Comparison of ENCODE assay signal across 8 mouse cellular contexts in the genomic region with DNA sequence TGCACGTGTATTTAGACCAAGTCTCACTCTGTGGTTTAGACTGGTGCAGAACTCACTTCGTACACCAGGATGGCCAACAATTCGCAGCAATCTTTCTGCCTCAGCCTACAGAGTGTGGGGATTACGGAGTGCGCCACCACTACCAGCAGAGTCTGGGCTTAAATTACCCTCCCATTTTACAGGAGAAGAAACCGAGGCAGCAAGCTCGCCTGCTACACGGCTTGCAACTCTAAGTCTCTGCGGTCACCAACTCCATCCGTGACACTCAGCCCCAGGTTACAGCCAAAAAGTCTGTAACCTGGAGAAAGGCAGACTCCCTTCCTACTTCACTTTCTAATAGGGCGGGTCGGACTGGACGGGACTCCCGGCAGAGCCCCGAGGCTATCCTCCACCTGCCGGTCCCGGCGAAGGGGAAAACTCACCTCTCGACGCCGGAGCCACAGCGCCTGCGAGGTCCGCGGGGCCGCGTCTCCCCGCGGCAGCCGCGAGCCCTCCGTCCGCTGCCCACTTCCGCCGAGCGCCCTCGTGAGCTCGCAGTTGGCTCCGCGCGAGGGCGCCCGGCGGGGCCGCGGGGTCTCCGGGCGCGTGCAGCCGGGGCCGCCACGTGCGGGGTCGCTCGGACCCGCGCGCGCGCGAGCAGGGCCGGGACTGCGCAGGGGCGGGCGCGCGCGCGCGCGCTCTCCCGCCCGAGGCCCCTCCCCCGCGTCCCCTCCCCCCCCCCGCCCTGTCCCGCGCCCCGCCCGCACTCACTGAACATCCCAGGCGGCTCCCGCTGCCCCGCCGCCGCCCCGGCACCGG. TPM values are rescaled to one million over a fixed set of nuclear protein-coding genes. Genes with fewer than 3 reads are reported as not detected.
A peak's percentile ranks its signal among the peaks of the same experiment; 100 is the strongest.
DNase-seq lines count a peak whose midpoint lies in the region; ATAC-seq lines count a peak whose summit lies in the region.

No protein-coding gene starts in this region.

- peak; percentile 55 for ATAC-seq in inflammation-experienced regulatory T-cells, adult 6 months
- ATAC-seq in liver, embryonic 13.5 days (ENCODE audit: low read depth), result peak; percentile 82
- peak; percentile 88 for ATAC-seq in stomach, embryonic 16.5 days (ENCODE audit: insufficient read depth, low FRiP score)

- peak overlapping the region; percentile 88 for H3K4me3 ChIP-seq in liver, embryonic 13.5 days (replicated peaks)
- H3K4me3 ChIP-seq in stomach, embryonic 16.5 days (replicated peaks; ENCODE audit: low read length), result peak overlapping the region; percentile 90

- H3K4me1 ChIP-seq in liver, embryonic 13.5 days (replicated peaks), result peaks cover 64% of the 10 kb centered on the region
- peaks cover 19% of the 10 kb centered on the region for H3K4me1 ChIP-seq in stomach, embryonic 16.5 days (ENCODE audit: control insufficient read depth, insufficient read depth, low read length)

- peak overlapping the region; percentile 89 for H3K4me2 ChIP-seq in liver, embryonic 13.5 days
- peak overlapping the region; percentile 78 for H3K4me2 ChIP-seq in stomach, embryonic 16.5 days (ENCODE audit: low read depth, low read length)

- peak overlapping the region; percentile 89 for H3K27ac ChIP-seq in liver, embryonic 13.5 days
- H3K27ac ChIP-seq in stomach, embryonic 16.5 days (ENCODE audit: low read length), result peak overlapping the region; percentile 91

- peaks cover 25% of the 10 kb centered on the region for H3K36me3 ChIP-seq in liver, embryonic 13.5 days
- peaks cover 3% of the 10 kb centered on the region; the same call in 1 of the 2 replicates for H3K36me3 ChIP-seq in stomach, embryonic 16.5 days (ENCODE audit: control insufficient read depth, insufficient read depth, low read length)

- no peaks in the 10 kb centered on the region for H3K9me3 ChIP-seq in liver, embryonic 13.5 days (replicated peaks)
- H3K9me3 ChIP-seq in stomach, embryonic 16.5 days (replicated peaks; ENCODE audit: control insufficient read depth, low read length), result no peaks in the 10 kb centered on the region

- no peaks in the 10 kb centered on the region for H3K27me3 ChIP-seq in liver, embryonic 13.5 days
- H3K27me3 ChIP-seq in stomach, embryonic 16.5 days (ENCODE audit: control insufficient read depth, insufficient read depth, low read length), result no peaks in the 10 kb centered on the region

- peak overlapping the region; percentile 93 for H3K9ac ChIP-seq in liver, embryonic 13.5 days
- peak overlapping the region; percentile 91 for H3K9ac ChIP-seq in stomach, embryonic 16.5 days (ENCODE audit: low read length)

- peak; percentile 78 for DNase-seq in embryo, embryonic 10 days (ENCODE audit: low spot score)
- DNase-seq in embryo, embryonic 9.5 days (ENCODE audit: extremely low spot score), result no peak
- DNase-seq in c-Kit-positive CD71-positive TER-119-positive erythroid progenitor cells, embryonic 14.5 days (ENCODE audit: low spot score), result peak; percentile 48
- peak; percentile 75 for DNase-seq in forelimb bud, embryonic 11.5 days (ENCODE audit: low read depth, low spot score)
- peak; percentile 46 for DNase-seq in liver, embryonic 13.5 days
- DNase-seq in naive thymus-derived CD4-positive, alpha-beta T cell, adult 2 months (ENCODE audit: low read depth), result peak; percentile 75

- 1% methylated on average over 75 of the region's 87 CpGs for WGBS in liver, embryonic 13.5 days (ENCODE audit: insufficient replicate concordance)
- under 1% methylated on average over 54 of the region's 87 CpGs for WGBS in stomach, embryonic 16.5 days

RNA-seq across cellular contexts. Expression of a gene that starts 0.6 kb away (rescaled TPM):
- 10 to 100 TPM in 2 of 3 experiments, 1 to 10 TPM in 1; 9.2 to 15.4 (median 12.3) TPM for polyA plus RNA-seq in inflammation-experienced regulatory T-cells, adult 6 months (2017; shearing (Covaris generic))
- polyA plus RNA-seq in liver, embryonic 13.5 days (2015; fragmentation: Nextera tagmentation; extraction: Ambion mirVana), result 28.6 and 29.9 TPM in 2 replicates
- polyA plus RNA-seq in stomach, embryonic 16.5 days (2015; fragmentation: Nextera tagmentation; extraction: Ambion mirVana), result 28.0 and 29.2 TPM in 2 replicates

RNA-seq across cellular contexts. Expression of a gene that starts 0.7 kb away (rescaled TPM):
- 1 to 10 TPM; 4.0 to 5.2 (median 4.3) TPM for polyA plus RNA-seq in inflammation-experienced regulatory T-cells, adult 6 months (2017; shearing (Covaris generic))
- 2.5 and 4.0 TPM in 2 replicates for polyA plus RNA-seq in liver, embryonic 13.5 days (2015; fragmentation: Nextera tagmentation; extraction: Ambion mirVana)
- polyA plus RNA-seq in stomach, embryonic 16.5 days (2015; fragmentation: Nextera tagmentation; extraction: Ambion mirVana), result 4.4 and 4.5 TPM in 2 replicates

RNA-seq across cellular contexts. Expression of a gene that starts 37.7 kb away (rescaled TPM):
- 1 to 10 TPM; 1.2 to 2.6 (median 1.3) TPM for polyA plus RNA-seq in inflammation-experienced regulatory T-cells, adult 6 months (2017; shearing (Covaris generic))
- polyA plus RNA-seq in liver, embryonic 13.5 days (2015; fragmentation: Nextera tagmentation; extraction: Ambion mirVana), result 133 and 143 TPM in 2 replicates
- 25.0 and 26.0 TPM in 2 replicates for polyA plus RNA-seq in stomach, embryonic 16.5 days (2015; fragmentation: Nextera tagmentation; extraction: Ambion mirVana)
